Mouse (Mus musculus) lung, postnatal 0 days (tissue): ENCODE measurements around the gene Mrpl42. TPM values are rescaled to one million over a fixed set of nuclear protein-coding genes. Genes with fewer than 3 reads are reported as not detected.

Experiments used
- ATAC-seq: fragments of 200-750 bp; cut with Nextera tagmentation; 2 replicates; pipeline ENCODE4 v1.8.0; 2017; ENCODE audit warnings: moderate library complexity
- DNase-seq: peaks from one replicate; pipeline ENCODE4 v3.0.0-alpha.2; 2016; ENCODE audit warnings: low spot score
- H3K27ac ChIP-seq: fragments of 300-500 bp; sonication (generic); 2 replicates; pipeline ENCODE4 v1.5.1; 2014; ENCODE audit warnings: antibody characterized with exemption, mild to moderate bottlenecking, low read length, mixed read lengths
- H3K27me3 ChIP-seq: fragments of 300-500 bp; sonication (generic); replicated peaks from 2 replicates; pipeline ENCODE4 v1.6.1; 2014; ENCODE audit warnings: low read length, mixed read lengths; ENCODE audit not compliant: insufficient read depth
- H3K36me3 ChIP-seq: fragments of 300-500 bp; sonication (generic); 2 replicates; pipeline ENCODE4 v1.6.1; 2014; ENCODE audit warnings: low read length, mixed read lengths; ENCODE audit not compliant: insufficient read depth
- H3K4me1 ChIP-seq: fragments of 300-500 bp; sonication (generic); 2 replicates; pipeline ENCODE4 v1.6.1; 2014; ENCODE audit warnings: antibody characterized with exemption, low read depth, low read length, mixed read lengths; ENCODE audit not compliant: insufficient read depth
- H3K4me2 ChIP-seq: fragments of 300-500 bp; sonication (generic); replicated peaks from 2 replicates; pipeline ENCODE4 v1.6.1; 2014; ENCODE audit warnings: low read depth, mild to moderate bottlenecking, low read length, moderate library complexity, mixed read lengths
- H3K4me3 ChIP-seq: fragments of 300-500 bp; sonication (generic); 2 replicates; pipeline ENCODE4 v1.5.1; 2014; ENCODE audit warnings: low read depth, low read length
- H3K9ac ChIP-seq: fragments of 300-500 bp; sonication (generic); replicated peaks from 2 replicates; pipeline ENCODE4 v1.6.1; 2014; ENCODE audit warnings: low read depth, mild to moderate bottlenecking
- H3K9me3 ChIP-seq: fragments of 300-500 bp; sonication (generic); 2 replicates; pipeline ENCODE4 v1.6.1; 2016; ENCODE audit warnings: low read length, mixed read lengths
- CTCF ChIP-seq: IDR thresholded peaks from 2 replicates; pipeline ENCODE4 v1.5.1; 2016; ENCODE audit warnings: antibody characterized with exemption, mild to moderate bottlenecking
- EP300 ChIP-seq: IDR thresholded peaks from 2 replicates; pipeline ENCODE4 v1.6.1; 2016; ENCODE audit warnings: antibody characterized with exemption, mild to moderate bottlenecking, control low read depth
- WGBS: fragments of 180-500 bp; shearing (Covaris S2); extraction: QIAGEN DNeasy Blood & Tissue Kit; methylation state at CpG from one replicate; pipeline ENCODE4 v1.1.7; 2014; 5-methylcytosine and 5-hydroxymethylcytosine counted together
- polyA plus RNA-seq: library from polyadenylated mRNA; unstranded; fragments of >200 nt; fragmentation: Nextera tagmentation; extraction: Ambion mirVana; gene quantifications from 2 replicates; pipeline ENCODE4 v1.2.1, GENCODE M21; 2015

The Mrpl42 gene
- polyA plus RNA-seq, 1 experiment from 2014 or later = 163 TPM

DNA sequence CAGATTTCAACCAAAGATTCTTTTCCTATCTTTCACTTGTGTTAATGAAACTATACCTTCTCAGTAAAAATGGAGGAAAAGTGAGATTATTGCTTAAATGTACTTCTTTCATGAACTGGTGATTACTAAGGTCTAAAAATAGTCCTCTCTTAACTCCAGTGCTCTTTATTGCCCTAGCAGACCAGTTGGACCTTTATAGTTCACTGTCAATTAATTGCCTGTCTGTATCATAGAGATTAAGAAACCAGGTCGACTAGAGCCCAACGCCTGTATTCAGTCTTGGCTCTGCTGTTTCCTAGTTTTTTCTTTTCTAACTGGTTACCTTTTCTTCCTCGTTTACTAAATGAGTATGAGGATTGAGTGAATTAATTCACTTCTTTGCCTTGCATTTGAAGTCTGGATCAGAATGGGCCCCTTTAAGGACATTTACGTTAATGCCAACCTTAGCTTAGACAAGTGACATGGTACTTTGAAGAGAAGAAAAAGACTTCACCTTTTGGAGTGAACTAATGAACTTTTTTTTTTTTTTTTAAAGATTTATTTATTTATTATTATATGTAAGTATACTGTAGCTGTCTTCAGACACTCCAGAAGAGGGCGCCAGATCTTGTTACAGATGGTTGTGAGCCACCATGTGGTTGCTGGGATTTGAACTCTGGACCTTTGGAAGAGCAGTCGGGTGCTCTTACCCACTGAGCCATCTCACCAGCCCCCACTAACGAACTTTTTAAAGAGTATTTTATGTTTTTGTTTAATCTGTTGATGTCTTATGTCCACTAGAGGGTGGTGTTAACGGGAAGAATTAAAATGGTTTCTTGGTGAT lies 33.9 kb upstream of the Mrpl42 start:
- no peak overlapping the region for H3K4me3 ChIP-seq
- DNase-seq (no peak), ATAC-seq (no peak)
- H3K4me1 ChIP-seq = no peaks in the 10 kb centered on the region
- whole genome bisulfite sequencing = 81% methylated on average over 8 of the region's 8 CpGs
- H3K9me3 ChIP-seq = no peaks in the 10 kb centered on the region
- no peaks in the 10 kb centered on the region for H3K27me3 ChIP-seq
- H3K4me2 ChIP-seq = no peak overlapping the region
- no peak overlapping the region for H3K27ac ChIP-seq
- H3K9ac ChIP-seq = no peak overlapping the region
- no peaks in the 10 kb centered on the region for H3K36me3 ChIP-seq
- no peak for TF ChIP-seq CTCF
- no peak for TF ChIP-seq EP300

DNA sequence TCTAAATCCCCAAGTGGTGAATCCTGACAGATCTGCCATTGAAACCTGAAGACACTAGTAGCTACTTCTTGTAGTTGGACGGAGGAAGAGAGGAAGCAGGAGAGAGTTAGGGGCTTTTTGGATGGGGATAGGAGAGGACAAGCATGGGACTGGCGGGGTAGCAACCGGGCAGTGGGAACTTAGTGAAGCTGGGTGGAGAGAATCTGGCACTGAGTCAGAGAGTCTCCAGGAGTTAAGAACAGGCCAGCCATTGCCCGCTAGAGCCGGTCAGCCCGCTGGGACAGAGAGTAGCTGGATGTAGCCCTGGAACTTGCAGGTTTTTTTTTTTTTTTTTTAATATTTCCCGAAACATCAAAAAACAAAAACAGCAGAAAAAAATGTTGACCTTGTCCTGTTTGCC lies 31.6 kb upstream of the Mrpl42 start:
- TF ChIP-seq CTCF (no peak), EP300 (no peak)
- Histone ChIP-seq H3K36me3 (no peaks in the 10 kb centered on the region), H3K27ac (no peak overlapping the region), H3K4me1 (no peaks in the 10 kb centered on the region), H3K4me3 (no peak overlapping the region), H3K9ac (no peak overlapping the region), H3K27me3 (no peaks in the 10 kb centered on the region), H3K9me3 (no peaks in the 10 kb centered on the region), H3K4me2 (no peak overlapping the region)
- 76% methylated on average over 7 of the region's 7 CpGs for WGBS
- DNase-seq (no peak), ATAC-seq (no peak)

DNA sequence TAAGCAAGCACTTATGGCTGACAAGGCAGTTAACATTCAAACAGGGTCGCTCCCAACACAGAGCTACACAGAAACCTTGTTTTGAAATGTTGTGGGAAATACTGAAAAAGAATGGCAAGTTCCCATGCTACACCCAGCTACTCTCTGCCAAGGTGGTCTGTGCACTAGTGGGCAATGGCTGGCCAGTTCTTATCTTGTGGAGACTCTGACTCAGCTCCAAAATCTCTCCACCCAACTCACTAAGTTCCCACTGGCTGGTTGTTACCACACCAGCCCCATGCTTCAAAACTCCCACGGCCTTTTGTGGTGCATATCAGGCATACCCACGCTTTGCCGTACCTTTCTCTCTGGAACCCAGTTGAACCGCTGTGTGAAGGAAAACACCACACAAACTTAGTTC lies 31.2 kb upstream of the Mrpl42 start:
- 83% methylated on average over 5 of the region's 5 CpGs for WGBS
- no peaks in the 10 kb centered on the region for H3K9me3 ChIP-seq
- H3K4me1 ChIP-seq = no peaks in the 10 kb centered on the region
- no peaks in the 10 kb centered on the region for H3K27me3 ChIP-seq
- TF ChIP-seq CTCF (no peak), EP300 (no peak)
- DNase-seq = no peak
- no peak overlapping the region for H3K27ac ChIP-seq
- H3K9ac ChIP-seq = no peak overlapping the region
- H3K4me2 ChIP-seq = no peak overlapping the region
- no peak overlapping the region for H3K4me3 ChIP-seq
- ATAC-seq = 0 out of 2 replicates have a peak, but pooled peaks have one; percentile 21
- no peaks in the 10 kb centered on the region for H3K36me3 ChIP-seq

DNA sequence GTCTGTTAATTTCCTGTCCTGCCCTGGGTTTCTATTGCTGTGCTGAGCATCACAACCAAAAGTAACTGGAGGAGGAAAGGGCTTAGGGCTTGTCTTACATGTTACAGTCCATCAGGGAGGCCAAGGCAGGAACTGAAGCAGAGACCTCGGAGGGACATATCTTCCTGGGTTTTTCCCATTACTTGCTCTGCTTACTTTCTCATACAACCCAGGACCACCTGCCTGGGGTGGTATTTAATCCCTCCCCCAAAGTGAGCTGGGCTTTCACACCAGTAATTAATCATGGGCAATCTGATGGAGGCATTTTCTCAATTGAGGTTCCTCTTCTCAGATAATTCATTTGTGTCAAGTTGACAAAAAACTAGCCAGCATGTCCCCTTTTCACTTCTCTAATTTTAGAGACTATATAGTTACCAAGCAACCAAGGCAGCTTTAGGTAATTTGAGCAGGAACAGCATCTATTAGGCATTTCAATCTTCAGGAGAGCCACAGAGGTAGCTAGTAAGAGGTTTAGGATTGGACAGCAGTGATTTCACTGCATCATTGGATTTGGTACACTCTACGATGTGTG lies 28.9 kb upstream of the Mrpl42 start:
- 76% methylated on average over 2 of the region's 2 CpGs for WGBS
- Histone ChIP-seq H3K4me3 (no peak overlapping the region), H3K27me3 (no peaks in the 10 kb centered on the region), H3K27ac (no peak overlapping the region), H3K4me2 (no peak overlapping the region), H3K4me1 (no peaks in the 10 kb centered on the region), H3K36me3 (no peaks in the 10 kb centered on the region), H3K9ac (no peak overlapping the region), H3K9me3 (no peaks in the 10 kb centered on the region)
- TF ChIP-seq CTCF (no peak), EP300 (no peak)
- no peak for ATAC-seq
- no peak for DNase-seq

- DNase-seq (peak; percentile 74), ATAC-seq (peak; percentile 86)
- Histone ChIP-seq H3K9ac (no peak overlapping the region), H3K36me3 (no peaks in the 10 kb centered on the region), H3K9me3 (no peaks in the 10 kb centered on the region), H3K27ac (peak overlapping the region; percentile 69; the same call in 1 of the 2 replicates), H3K27me3 (no peaks in the 10 kb centered on the region), H3K4me3 (no peak overlapping the region), H3K4me1 (no peaks in the 10 kb centered on the region; the same call in 1 of the 2 replicates), H3K4me2 (no peak overlapping the region)
- WGBS = 52% methylated on average over 5 of the region's 5 CpGs
- TF ChIP-seq CTCF (no peak), EP300 (no peak)
Measured at GRCm38 (mm10) chr10:95526495-95527122, 24.9 kb upstream of the Mrpl42 start.

- no peak for ATAC-seq
- Histone ChIP-seq H3K27ac (no peak overlapping the region), H3K9ac (no peak overlapping the region), H3K4me2 (no peak overlapping the region), H3K4me1 (no peaks in the 10 kb centered on the region; the same call in 1 of the 2 replicates), H3K36me3 (no peaks in the 10 kb centered on the region), H3K27me3 (no peaks in the 10 kb centered on the region), H3K9me3 (no peaks in the 10 kb centered on the region), H3K4me3 (no peak overlapping the region)
- TF ChIP-seq EP300 (no peak), CTCF (no peak)
- DNase-seq = no peak
- WGBS = 86% methylated on average over 5 of the region's 5 CpGs
Measured at GRCm38 (mm10) chr10:95525871-95526270, 24.1 kb upstream of the Mrpl42 start.
